Mouse (Mus musculus): Measurements from ENCODE around the gene Fbxo28. TPM values are rescaled to one million over a fixed set of nuclear protein-coding genes. Genes with fewer than 3 reads are reported as not detected.

Gene Fbxo28
- polyA plus RNA-seq (2012; ENCODE audit: insufficient read depth, insufficient read length, low replicate concordance, missing spikeins), result not detected in 2 replicates

- Histone ChIP-seq H3K4me3 (ENCODE audit: insufficient read depth, low read depth, low read length) (peak within 1 kb of the TSS; percentile 98), H3K27ac (ENCODE audit: insufficient read depth, low read depth, low read length) (peak within 1 kb of the TSS; percentile 98), H3K4me1 (ENCODE audit: control insufficient read depth, insufficient read depth, low read length) (peaks cover 8% of the 10 kb centered on the region)
- TF ChIP-seq POLR2A (IDR thresholded peaks at IDR 0.05; ENCODE audit: insufficient read depth, low read depth, low read length) (peak; percentile 77), CTCF (IDR thresholded peaks at IDR 0.05; ENCODE audit: insufficient read depth, low read depth, low read length) (no peak)
- under 1% methylated on average over 93 of the region's 93 CpGs for WGBS
Measured at GRCm38 (mm10) chr1:182340821-182341781, at the start of gene Fbxo28. TSS of gene Fbxo28 (minus strand) at chr1:182341629.

- 28% methylated on average over 4 of the region's 4 CpGs for WGBS
- Histone ChIP-seq H3K4me3 (ENCODE audit: insufficient read depth, low read depth, low read length) (no peak overlapping the region), H3K4me1 (ENCODE audit: control insufficient read depth, insufficient read depth, low read length) (no peaks in the 10 kb centered on the region), H3K27ac (ENCODE audit: insufficient read depth, low read depth, low read length) (no peak overlapping the region)
- TF ChIP-seq POLR2A (IDR thresholded peaks at IDR 0.05; ENCODE audit: insufficient read depth, low read depth, low read length), result no peak
- TF ChIP-seq CTCF (IDR thresholded peaks at IDR 0.05; ENCODE audit: insufficient read depth, low read depth, low read length), result no peak
Measured at GRCm38 (mm10) chr1:182388729-182389128, 47.3 kb upstream of the Fbxo28 start.

DNA sequence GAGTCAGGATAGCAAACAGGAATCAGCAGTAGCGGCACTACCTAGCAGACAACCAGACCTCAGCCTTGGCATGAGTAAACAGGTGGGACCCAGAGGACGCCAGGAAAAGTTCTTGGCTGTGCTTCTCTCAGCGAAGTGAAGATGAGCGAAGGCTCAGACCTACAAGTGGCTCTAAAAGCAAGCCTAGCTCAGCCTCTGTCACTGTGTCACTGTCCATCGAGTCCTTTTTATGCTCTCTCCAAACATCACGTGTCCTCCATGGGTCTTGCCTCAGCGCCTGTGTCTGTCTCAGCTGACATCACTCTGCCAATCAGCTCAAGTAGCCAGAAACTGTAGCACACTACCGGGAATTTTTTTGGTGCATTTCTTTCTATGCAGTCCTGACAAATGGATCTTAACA, 45.0 kb upstream of the Fbxo28 start:
- Histone ChIP-seq H3K27ac (ENCODE audit: insufficient read depth, low read depth, low read length) (no peak overlapping the region), H3K4me1 (ENCODE audit: control insufficient read depth, insufficient read depth, low read length) (peaks cover 4% of the 10 kb centered on the region; the same call in 1 of the 2 replicates), H3K4me3 (ENCODE audit: insufficient read depth, low read depth, low read length) (no peak overlapping the region)
- 94% methylated on average over 8 of the region's 8 CpGs for WGBS
- TF ChIP-seq POLR2A (IDR thresholded peaks at IDR 0.05; ENCODE audit: insufficient read depth, low read depth, low read length) (no peak), CTCF (IDR thresholded peaks at IDR 0.05; ENCODE audit: insufficient read depth, low read depth, low read length) (no peak)

- no peak overlapping the region for H3K27ac ChIP-seq (ENCODE audit: insufficient read depth, low read depth, low read length)
- TF ChIP-seq POLR2A (IDR thresholded peaks at IDR 0.05; ENCODE audit: insufficient read depth, low read depth, low read length) (no peak), CTCF (IDR thresholded peaks at IDR 0.05; ENCODE audit: insufficient read depth, low read depth, low read length) (no peak)
- H3K4me1 ChIP-seq (ENCODE audit: control insufficient read depth, insufficient read depth, low read length), result peaks cover 4% of the 10 kb centered on the region; the same call in 1 of the 2 replicates
- no peak overlapping the region for H3K4me3 ChIP-seq (ENCODE audit: insufficient read depth, low read depth, low read length)
- WGBS, result 38% methylated on average over 9 of the region's 9 CpGs
Measured at GRCm38 (mm10) chr1:182383096-182383495, 41.7 kb upstream of the Fbxo28 start.

DNA sequence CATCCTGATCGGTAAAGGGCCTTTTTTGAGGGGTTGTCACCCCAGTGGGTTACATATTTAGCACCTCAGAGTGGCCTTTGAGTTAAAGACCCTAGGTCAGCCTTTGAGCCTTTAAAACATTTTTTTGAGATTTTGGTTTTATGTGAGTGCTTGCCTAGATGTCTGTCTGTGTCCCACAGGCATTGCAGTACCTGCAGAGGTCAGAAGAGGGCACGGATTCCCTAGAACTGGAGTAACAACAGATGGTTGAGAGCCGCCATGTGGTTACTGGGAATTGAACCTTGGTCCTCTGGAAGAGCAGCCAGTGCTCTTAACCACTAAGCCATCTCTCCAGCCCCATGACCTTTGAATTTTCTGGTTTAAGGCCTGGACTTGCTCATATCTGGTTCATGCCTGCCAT, 39.9 kb upstream of the Fbxo28 start:
- WGBS, result 86% methylated on average over 3 of the region's 3 CpGs
- Histone ChIP-seq H3K27ac (ENCODE audit: insufficient read depth, low read depth, low read length) (no peak overlapping the region), H3K4me3 (ENCODE audit: insufficient read depth, low read depth, low read length) (no peak overlapping the region), H3K4me1 (ENCODE audit: control insufficient read depth, insufficient read depth, low read length) (peaks cover 4% of the 10 kb centered on the region; the same call in 1 of the 2 replicates)
- TF ChIP-seq CTCF (IDR thresholded peaks at IDR 0.05; ENCODE audit: insufficient read depth, low read depth, low read length) (no peak), POLR2A (IDR thresholded peaks at IDR 0.05; ENCODE audit: insufficient read depth, low read depth, low read length) (no peak)

DNA sequence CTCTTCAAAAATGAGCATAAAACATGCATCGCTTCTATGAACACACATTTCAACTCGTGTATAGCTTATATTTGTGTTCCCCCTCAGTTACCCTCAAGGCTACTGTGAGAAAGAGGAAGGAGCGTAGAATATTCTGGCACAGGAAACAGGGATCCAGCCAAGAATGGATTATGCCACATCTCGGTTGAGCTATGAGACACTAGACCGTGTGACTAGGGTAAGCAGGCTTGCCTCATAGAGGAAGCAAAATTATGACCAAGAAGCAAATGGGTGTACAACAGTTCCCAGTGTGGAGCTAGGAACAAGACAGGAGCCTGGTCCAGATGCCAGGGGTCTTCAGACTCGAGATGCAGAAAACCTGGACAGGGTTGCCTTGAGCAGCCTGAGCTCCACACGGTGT, 39.3 kb upstream of the Fbxo28 start:
- no peak overlapping the region for H3K4me3 ChIP-seq (ENCODE audit: insufficient read depth, low read depth, low read length)
- 86% methylated on average over 7 of the region's 7 CpGs for WGBS
- no peak for TF ChIP-seq POLR2A (IDR thresholded peaks at IDR 0.05; ENCODE audit: insufficient read depth, low read depth, low read length)
- no peak for TF ChIP-seq CTCF (IDR thresholded peaks at IDR 0.05; ENCODE audit: insufficient read depth, low read depth, low read length)
- peaks cover 4% of the 10 kb centered on the region; the same call in 1 of the 2 replicates for H3K4me1 ChIP-seq (ENCODE audit: control insufficient read depth, insufficient read depth, low read length)
- no peak overlapping the region for H3K27ac ChIP-seq (ENCODE audit: insufficient read depth, low read depth, low read length)

DNA sequence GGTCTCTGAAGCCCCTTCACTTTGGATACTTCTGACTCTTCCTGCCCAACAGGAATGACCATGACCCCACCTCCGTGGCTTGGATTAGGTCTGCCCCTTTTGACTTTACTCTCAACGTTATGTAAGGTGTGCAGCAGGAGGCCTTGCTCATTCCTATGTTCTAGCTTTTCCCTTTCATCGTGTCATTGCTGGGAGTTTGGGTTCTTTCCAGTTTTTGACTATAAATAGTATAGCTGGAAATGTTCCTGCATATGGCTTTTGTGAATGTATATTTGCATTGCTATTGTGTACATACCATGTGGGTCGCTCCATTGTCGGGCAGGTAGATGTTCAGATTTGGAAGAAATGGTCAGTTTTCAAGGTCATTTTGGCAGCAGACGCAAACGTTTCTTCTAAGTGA, 37.4 kb upstream of the Fbxo28 start:
- no peak overlapping the region for H3K27ac ChIP-seq (ENCODE audit: insufficient read depth, low read depth, low read length)
- no peak overlapping the region for H3K4me3 ChIP-seq (ENCODE audit: insufficient read depth, low read depth, low read length)
- 67% methylated on average over 7 of the region's 7 CpGs for WGBS
- H3K4me1 ChIP-seq (ENCODE audit: control insufficient read depth, insufficient read depth, low read length), result peaks cover 4% of the 10 kb centered on the region; the same call in 1 of the 2 replicates
- TF ChIP-seq CTCF (IDR thresholded peaks at IDR 0.05; ENCODE audit: insufficient read depth, low read depth, low read length), result no peak
- TF ChIP-seq POLR2A (IDR thresholded peaks at IDR 0.05; ENCODE audit: insufficient read depth, low read depth, low read length), result no peak

DNA sequence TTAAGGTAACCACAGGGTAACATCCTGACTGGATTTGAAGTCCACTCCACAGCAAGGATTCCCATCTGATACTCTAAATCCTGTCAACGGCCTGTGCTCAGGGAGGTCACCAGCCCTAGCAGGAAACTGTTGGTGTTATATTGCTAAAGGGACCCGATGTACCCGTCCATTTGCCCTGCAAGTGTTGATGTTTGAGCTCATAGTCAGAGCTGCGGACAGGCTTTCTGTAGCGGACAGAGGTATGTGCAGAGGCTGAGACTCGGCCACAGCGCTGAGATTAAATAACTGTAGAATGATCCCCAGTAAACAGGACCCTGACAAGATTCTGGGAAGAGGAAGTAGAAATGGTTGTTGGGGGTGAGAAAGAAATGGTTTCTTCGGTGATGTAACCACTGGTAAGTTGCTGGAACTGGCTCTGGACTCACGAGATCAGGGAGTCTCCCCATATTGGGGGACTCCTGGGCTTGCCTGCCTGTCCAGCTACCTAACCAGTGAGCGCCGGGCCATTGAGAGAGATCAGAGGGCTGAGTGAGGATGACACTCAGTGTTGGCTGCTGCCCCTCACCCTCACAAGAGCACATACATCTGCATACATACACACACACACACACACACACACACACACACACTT, 36.9 kb upstream of the Fbxo28 start:
- no peak overlapping the region for H3K27ac ChIP-seq (ENCODE audit: insufficient read depth, low read depth, low read length)
- no peak overlapping the region for H3K4me3 ChIP-seq (ENCODE audit: insufficient read depth, low read depth, low read length)
- H3K4me1 ChIP-seq (ENCODE audit: control insufficient read depth, insufficient read depth, low read length), result peaks cover 4% of the 10 kb centered on the region; the same call in 1 of the 2 replicates
- TF ChIP-seq CTCF (IDR thresholded peaks at IDR 0.05; ENCODE audit: insufficient read depth, low read depth, low read length) (no peak), POLR2A (IDR thresholded peaks at IDR 0.05; ENCODE audit: insufficient read depth, low read depth, low read length) (no peak)
- WGBS, result 88% methylated on average over 11 of the region's 11 CpGs

GRCm38 (mm10) chr1:182377519-182377918, 36.1 kb upstream of the Fbxo28 start:
- WGBS, result 80% methylated on average over 6 of the region's 6 CpGs
- no peak for TF ChIP-seq CTCF (IDR thresholded peaks at IDR 0.05; ENCODE audit: insufficient read depth, low read depth, low read length)
- no peak for TF ChIP-seq POLR2A (IDR thresholded peaks at IDR 0.05; ENCODE audit: insufficient read depth, low read depth, low read length)
- Histone ChIP-seq H3K4me3 (ENCODE audit: insufficient read depth, low read depth, low read length) (no peak overlapping the region), H3K4me1 (ENCODE audit: control insufficient read depth, insufficient read depth, low read length) (no peaks in the 10 kb centered on the region), H3K27ac (ENCODE audit: insufficient read depth, low read depth, low read length) (no peak overlapping the region)

Measured in olfactory bulb, adult 2 months (tissue).